Mouse (Mus musculus): Measurements from ENCODE around the gene Csf3r.
"Not testable (repeated sequence)": the region's sequence is repeated elsewhere in the genome, so short reads cannot be mapped to it uniquely, and the experiment has no call there.

Gene Csf3r

DNA sequence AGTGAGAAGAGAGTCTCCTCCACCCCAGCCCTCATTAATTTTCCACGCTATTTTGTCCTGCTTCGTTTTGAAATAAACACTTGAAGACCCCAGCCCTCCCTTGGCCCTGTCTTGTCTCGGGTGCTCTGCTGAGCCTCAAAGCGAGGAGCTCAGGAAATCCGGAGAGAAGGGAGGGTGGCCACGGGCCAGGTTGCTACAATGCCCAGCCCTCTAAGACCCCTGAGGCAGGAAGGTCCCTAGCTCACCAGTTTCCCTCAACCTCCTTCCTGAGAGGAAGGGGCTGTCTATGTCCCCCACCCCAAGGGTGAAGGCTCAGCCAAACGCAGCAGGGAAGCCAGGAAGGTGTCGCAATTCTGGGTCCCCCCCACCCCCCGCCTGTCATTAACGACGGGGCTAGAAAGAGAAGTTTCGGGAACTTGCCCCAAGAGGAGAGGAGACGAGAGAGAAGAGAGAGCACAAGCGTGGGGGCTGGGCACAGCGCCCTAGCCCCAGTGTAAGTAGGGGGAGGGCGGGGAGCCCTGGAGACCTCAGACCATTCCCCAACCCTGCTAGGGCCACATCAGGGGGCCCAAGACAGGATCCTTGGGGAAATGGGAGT is at the start of gene Csf3r:
Gene Csf3r (plus strand): TSS at position 248 of the 598 bp plus-strand sequence.
- DNase-seq (ENCODE audit: low read depth), result no peak

DNA sequence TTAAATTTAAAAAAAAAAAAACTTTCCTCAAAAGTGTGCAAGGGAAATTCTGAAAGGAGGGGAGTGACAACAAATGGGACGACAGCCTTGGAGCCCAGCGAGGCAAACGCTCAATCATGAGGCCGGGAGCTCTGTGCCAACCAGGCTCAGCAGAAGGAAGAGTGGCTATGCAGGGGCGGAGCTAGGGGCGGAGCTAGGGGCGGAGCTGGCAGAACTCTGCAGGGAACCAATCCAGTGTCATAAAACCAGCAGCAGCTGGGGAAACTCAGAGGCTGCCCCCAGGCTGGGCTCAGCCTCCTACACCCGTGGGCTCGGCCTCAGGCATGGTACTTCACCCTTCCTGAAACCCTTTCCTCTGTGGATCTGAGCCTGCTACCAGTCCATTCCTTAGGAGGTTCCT is 46.6 kb upstream of the Csf3r start:
- DNase-seq (ENCODE audit: low read depth), result peak; percentile 14

DNA sequence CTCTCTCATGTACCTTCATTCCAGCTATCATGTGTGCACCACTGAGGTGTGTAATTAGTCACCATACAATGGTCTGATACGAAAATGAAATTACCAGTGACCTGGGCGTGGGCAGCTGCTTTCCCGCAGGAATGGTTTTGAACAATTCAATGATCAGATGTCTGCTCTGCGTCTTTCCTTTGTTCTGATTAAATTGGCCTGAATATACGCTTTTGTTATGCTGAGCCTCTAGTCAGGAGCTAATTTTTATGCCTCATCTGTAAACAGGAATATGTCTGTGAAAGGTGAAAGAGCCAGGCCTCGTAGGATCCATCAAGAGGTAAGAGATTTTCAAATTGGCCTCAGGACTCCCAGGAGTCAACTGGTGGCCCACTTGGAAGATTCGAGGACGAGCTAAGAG is 41.1 kb upstream of the Csf3r start:
- DNase-seq (ENCODE audit: low read depth), result no peak

DNA sequence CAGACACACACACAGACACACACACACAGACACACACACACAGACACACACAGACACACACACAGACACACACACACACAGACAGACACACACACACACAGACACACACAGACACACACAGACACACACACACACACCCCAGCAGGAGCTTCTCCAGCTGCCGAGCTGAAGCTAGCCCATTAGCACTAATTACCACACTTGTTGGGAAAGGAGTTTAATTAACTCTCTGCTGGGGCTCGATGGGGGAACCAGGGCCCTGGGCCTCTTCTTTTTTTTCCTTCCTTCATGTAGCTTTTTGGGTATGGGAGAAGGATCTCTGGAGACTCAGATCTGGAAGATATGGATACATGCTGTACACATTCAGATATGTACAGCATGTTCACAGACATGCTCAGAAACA is 38.6 kb upstream of the Csf3r start:
- DNase-seq (ENCODE audit: low read depth), result not testable (repeated sequence)

DNA sequence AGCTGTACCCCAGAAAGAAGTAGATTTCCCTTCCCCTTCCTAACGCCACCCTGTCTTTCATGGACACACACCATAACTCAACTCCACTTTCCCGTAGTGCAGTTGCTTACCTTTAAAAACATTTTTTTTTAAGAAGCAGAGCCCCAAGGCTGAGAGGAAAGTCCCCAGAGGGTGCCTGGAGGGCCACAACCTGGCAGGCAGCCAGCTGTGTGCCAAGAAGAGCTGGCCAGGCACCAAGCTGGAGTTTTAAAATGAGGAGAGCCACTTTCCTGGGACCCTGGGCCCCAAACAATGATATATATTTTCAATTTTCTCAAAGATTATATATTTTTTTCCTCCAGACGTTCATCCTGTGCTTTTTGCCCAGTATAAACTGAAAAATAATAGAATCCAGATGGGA is 37.3 kb upstream of the Csf3r start:
- no peak for DNase-seq (ENCODE audit: low read depth)

DNA sequence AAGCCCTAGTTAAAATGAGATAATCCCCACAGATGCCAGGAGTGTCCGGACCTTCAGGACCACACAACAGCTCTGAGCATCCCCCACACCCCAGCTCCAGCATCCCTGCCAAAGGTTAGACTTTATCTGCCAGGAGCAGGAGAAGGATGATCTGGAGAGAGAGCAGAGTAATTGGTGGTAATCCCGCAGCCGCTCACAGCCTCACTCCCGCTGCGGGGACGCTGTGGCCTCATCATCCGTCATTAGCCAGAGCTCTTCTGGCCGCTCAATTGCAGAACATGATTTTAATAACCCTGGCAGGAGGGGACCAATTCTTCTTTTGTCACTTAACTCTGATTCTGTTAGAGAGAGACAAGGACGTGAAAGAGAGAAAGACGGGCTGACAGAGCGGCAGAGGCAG is 35.3 kb upstream of the Csf3r start:
- no peak for DNase-seq (ENCODE audit: low read depth)

DNA sequence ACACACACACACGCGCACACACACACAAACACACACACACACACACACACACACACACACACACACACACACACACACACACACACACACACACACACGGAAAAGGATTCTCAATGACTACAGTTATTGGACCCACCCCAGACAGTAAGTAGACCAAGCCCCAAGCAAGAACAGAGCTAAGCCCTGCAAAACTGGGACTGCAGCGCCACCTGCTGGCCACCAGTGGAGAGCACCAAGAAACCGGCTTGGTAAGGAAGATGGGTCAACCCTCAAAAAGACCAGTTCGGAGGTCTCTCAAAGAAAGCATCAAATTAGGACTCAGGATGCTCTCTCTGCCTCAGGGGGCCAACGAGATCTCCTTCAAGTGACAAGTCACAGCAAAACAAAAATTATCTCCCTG is 34.2 kb upstream of the Csf3r start:
- DNase-seq (ENCODE audit: low read depth), result peak; percentile 61

DNA sequence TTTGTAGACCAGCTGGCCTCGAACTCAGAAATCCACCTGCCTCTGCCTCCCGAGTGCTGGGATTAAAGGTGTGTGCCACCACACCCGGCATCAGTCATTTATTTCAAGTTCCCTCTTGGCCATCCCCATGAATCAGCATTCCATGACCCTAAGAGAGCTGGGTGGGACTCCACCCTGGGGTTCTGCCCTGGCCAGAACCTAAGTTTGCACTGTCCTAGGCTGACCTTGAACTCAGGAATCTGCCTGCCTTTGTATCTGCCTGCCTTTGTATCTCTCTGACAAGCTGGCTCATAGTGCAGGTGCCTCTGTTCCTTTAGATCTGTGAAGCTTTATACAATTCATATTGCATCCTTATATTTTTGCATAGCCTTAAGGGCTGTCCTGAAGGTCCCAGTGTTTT is 32.1 kb upstream of the Csf3r start:
- no peak for DNase-seq (ENCODE audit: low read depth)

DNA sequence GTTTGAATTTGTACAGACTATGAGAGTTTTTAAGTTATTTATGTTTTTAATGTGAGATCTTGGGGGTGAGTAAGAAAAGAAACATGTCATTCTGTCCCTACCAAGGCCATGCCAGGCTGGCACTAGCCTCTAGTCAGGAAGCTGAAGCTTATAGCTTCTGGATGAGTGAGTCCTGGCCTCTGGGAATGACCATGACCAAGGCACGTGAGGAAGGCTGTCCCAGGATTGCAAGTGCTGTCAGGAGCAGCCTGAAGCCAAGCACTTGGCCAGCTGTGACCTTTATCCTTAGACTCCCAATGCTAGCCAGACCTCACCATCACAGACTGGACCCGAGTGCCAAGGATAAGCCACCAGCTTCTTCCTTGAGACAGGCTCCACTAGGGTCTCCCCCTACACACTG is 31.4 kb upstream of the Csf3r start:
- no peak for DNase-seq (ENCODE audit: low read depth)

DNA sequence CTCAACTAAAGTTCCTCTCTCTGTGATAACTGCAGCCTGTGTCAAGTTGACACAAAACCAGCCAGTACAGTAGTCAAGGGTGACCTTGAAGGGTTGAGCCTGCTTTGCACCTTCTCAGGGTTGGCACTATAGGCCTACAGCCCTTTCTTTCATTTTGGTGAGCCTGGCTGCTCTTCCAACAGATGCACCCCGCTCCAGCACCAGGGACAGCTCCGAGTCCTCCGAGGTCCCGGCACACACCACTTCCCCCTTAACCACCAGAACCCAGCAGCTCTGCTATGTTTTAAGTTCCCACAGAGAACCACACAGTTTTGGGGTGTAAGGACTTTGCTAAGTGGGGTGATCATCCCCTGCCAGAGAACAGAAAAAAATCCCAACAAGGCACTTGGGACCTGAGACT is 27.8 kb upstream of the Csf3r start:
- DNase-seq (ENCODE audit: low read depth), result no peak

DNA sequence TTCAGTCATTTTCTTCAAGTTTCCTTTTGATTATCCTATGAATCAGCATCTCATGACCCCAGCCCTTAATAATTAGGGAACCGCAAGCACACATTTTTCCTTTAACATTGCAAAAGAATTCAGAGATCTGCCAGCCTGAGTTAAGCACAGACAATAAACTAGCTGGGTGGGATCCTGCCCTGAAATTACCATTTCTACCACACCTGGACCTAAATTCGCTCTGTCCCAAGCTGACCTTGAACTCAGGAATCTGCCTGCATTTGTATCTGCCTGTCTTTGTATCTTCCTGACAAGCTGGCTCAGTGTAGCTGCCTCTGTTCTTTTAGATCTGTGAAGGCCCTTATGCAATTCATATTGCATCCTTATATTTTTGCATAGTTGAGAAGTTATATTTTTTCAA is 26.5 kb upstream of the Csf3r start:
- no peak for DNase-seq (ENCODE audit: low read depth)

DNA sequence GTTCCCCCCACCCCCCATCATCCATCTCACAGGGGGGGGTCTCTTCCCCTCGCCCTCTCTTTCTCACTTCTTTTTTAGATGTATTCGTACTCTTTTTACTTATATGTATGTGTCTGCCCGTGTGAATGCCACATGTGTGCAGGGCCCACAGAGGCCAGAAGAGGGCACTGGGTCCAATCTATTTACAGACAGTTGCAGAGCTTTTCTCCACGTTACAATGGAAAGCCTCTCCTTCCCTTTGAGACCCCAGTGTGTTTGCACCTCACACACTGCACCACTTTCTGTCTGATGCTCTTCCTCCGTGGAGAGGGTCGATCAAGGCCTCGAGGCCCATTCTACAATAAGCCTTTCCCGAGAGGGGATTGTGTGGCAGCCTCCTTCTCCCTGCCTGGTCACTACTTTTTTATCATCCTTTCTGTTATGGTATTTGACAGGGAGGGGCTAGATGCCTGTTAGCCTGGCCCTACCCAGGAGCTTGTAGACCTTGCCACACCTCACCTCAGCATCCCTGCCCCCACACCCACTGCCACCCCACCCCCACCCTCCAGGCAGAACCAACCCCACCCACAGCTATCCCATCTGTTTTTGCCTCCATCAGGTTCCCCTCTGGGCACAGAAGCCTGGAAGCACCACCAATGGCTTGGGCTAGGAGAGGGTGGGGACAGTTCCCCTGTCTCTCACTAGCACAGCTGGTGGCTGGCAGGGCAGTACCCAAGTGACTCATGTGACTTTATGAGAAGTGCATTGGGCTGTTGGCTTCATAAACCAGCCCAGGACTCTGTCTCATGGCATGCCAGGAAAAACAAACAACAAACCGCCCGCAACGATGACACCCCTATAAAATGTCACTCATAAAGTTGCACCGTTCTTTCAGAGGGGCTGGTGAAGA is 22.8 kb upstream of the Csf3r start:
- DNase-seq (ENCODE audit: low read depth), result no peak

DNA sequence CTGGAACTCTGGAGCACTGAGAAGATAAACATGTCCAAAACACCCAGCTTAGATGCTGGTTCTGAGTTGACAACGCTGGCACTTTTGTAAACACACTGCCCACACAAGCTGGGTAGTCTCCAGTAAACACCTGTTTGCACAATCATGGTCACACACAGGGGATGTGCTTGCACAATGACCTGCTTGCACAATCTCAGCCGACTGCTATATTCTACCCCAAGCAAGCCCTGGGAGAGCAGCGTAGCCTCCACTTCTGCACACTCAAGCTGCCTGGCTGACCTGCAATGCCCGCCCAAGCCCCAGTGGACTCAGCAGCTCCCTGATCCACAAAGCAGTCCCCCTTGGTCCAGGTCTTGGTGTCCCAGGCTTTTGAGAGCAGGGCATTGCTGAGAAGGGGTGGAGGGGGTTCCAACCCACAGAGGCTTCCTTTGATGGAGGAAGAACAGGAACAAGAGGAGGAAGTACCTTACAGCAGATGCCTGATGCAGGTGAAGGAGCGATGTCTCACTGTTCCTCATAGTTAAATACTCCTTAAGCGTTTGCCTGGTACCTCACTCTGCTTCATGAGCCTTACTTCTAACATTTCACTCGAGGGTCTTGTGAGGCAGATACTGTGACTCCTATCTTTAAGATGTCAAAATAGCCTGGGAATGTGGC is 6.5 kb upstream of the Csf3r start:
- no peak for DNase-seq (ENCODE audit: low read depth)

DNA sequence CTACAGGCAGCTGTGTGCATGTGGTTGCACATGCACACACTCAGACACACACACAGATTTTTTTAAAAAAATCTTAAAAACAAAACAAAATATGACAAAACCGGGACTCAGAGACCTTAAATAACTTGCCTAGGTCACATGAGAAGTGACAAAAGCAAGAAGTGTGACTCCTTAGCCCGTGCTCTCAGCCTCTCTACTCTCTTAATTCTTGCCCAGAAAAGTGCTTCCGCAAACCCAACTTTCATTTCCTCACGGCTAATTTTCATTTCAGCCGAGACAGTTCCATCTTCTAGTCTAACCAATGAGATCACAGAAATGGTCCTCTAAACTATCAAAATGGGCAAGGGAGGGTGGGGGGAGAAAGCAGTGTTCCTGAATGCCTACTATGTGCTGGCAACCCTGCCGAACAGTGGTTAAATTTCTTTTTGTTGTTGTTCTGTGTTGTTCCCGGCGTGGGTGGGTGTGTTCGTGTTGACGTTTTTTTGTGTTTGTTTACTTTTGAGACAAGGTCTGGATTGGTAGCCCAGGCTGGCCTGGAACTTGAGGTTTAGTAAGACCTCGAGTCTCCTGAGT is 5.3 kb upstream of the Csf3r start:
- no peak for DNase-seq (ENCODE audit: low read depth)

DNA sequence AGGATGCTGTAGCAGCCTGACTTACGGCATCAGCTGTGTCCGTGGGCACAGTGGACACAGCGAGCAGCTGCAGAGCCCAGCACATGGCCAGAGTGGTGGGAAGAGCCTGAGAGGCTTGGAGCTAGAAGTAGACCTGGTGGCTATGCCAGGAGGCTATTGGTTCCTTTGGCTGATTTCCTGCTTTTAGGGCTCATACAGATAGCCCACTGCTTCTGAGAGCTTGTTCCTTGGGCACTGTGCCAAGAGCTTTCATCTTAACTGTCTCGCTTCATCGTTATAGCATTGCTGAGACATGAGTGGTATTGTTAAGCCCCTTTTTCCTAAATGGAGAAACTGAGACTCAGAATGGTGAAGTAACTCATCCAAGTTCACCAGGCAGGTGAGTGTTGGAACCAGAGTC is 1.5 kb downstream of the Csf3r start:
- DNase-seq (ENCODE audit: low read depth), result no peak

DNA sequence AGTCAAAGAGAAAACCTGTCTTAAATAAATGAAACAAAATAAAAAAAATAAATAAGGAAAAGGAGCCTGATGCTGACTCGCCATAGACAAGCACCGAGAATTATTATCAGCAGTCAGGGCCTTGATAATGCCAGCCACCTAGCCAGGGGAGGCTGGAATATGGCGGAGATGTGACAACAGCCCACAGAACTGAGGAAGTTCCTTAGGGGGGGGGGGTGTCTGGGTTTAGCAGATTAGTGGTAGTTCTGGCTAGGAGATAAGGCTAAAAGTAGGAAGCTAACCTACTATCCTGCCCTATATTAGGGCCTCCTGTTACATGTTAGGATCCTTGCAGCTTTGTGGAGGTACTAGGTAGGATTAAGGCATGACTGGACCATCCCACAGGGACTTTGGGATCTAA is 3.6 kb downstream of the Csf3r start:
- DNase-seq (ENCODE audit: low read depth), result no peak

DNA sequence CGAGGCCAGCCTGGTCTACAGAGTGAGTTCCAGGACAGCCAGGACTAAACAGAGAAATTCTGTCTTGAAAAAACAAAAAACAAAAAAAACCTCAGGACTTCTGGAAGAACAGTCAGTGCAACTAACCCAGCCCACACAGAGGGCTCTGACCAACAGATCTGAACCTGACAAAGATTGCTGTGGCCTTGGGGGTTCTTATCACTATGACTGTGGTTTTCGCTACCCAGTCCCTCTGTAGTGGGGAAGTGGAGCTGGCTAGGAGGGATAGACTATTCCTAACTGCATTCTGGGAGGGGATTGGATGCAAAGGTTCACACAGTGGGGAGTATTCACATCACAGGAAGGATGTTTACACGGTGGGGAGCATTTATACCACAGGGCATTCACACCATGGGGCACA is 4.7 kb downstream of the Csf3r start:
- no peak for DNase-seq (ENCODE audit: low read depth)

DNA sequence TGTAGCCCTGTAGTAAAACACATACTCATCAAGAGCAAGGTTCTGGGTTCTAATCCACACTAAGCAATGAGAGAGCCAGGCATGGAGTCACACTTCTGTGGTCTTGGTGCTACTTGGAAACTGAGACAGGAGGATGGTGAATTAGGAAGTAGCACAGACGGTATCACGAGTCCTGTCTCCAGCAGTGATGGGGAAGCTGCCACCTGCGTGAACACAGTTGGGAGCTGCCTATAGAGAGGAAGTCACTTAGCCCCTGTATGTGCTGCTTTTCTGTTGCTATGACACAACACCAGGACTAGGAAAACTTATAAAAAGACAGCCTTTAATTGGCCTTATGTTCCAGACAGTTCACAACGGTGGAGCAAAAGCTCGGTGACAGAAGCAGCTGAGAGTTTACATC is 6.4 kb downstream of the Csf3r start:
- no peak for DNase-seq (ENCODE audit: low read depth)

DNA sequence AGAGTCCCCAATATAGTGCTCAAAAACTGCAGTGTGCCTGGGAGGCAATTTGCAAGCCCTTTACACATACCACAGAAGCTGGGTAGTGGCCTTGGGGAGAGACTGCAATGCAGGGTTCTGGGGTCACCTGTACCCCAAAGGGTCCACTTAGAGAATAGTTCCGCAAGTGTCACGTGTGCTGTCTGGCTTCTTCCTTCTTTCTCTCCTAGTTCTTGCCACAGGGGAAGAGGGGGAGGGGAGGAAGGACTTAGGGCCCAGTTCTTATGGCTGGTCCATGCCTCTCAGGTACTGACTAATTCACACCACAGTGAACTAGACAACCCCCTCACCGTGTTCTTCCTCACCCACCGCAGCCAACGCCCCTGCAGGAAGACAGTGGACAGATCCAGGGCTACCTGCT is 11.1 kb downstream of the Csf3r start:
- DNase-seq (ENCODE audit: low read depth), result no peak

DNA sequence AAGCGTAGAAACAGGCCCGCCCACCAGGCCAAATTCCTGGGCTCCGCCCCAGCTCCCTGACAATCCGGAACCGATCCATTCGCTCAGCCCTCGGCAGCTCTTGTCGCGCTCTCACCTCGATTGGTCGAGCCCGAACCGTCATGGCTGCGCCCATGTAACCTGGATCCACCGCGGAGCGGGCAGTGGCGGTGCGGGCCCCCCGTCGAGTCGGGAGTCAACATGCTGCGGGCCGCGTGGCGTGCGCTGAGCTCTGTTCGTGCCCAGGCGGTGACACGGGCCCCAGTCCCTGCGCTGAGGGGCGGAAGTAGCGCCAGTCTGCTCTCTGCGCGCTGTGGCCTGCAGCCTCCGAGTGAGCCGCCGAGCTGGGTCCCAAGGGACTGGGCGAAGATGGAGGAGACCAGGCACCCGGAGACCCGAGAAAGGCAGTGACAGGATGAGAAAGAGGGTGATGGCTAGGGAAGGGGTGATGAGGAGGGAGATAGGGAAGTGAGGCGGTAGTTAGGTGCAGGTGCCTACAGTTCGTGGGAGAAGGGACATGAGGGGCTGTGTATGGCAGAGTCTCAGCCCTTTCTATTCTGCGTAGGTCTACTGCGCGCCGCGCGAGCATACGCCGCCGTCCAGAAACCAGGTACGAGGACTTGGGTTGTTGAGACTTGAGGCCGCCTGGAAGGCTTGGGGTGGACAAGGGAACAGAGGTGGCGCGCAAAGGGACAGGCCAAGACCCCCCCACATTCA is 22.7 kb downstream of the Csf3r start, which contains the start of gene Mrps15:
Gene Mrps15 (plus strand): TSS at position 75 of the 735 bp plus-strand sequence.
- DNase-seq (ENCODE audit: low read depth), result peak; percentile 90

DNA sequence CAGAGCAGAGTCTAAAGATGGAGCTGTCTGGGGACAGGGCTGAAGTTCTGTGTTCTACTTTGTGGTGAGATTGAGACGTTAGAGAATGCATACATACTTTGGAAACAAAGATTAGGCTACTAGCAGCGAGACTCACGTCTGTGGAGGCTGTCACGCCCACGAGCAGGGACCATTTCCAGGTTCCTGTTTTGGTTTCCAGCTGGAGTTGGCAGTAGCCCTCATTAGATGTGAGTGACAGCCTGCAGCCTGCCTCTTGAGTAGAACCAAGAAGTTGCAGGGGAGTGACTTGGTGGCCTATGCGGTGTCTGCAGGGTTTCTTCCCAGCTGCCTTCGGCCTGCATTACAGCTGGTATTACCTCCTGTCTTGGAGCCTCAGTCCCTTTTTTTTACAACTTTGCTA is 27.3 kb downstream of the Csf3r start:
- DNase-seq (ENCODE audit: low read depth), result no peak
